Mouse (Mus musculus): Measurements from ENCODE around the gene Xylt1. TPM values are rescaled to one million over a fixed set of nuclear protein-coding genes. Genes with fewer than 3 reads are reported as not detected.

Xylt1 gene
- polyA plus RNA-seq, 1 experiment from 2014 or later = 2.8 TPM

- no peaks in the 10 kb centered on the region for H3K36me3 ChIP-seq
- no peaks in the 10 kb centered on the region for H3K9me3 ChIP-seq
- WGBS = under 1% methylated on average over 64 of the region's 64 CpGs
- peak overlapping the region; percentile 46; the same call in 1 of the 2 replicates for H3K27ac ChIP-seq
- peak overlapping the region; percentile 78 for H3K4me3 ChIP-seq
- H3K4me2 ChIP-seq (replicated peaks) = peak overlapping the region; percentile 79
- H3K9ac ChIP-seq = peak overlapping the region; percentile 90
- peaks cover 13% of the 10 kb centered on the region for H3K4me1 ChIP-seq
- H3K27me3 ChIP-seq (replicated peaks) = peaks cover 8% of the 10 kb centered on the region; the same call in 1 of the 2 replicates
- ATAC-seq (ENCODE audit: low FRiP score, low read depth) = peak; percentile 73
These were observed 606 bp downstream of the Xylt1 start for GRCm38 (mm10) chr7:117381188-117381981.

DNA sequence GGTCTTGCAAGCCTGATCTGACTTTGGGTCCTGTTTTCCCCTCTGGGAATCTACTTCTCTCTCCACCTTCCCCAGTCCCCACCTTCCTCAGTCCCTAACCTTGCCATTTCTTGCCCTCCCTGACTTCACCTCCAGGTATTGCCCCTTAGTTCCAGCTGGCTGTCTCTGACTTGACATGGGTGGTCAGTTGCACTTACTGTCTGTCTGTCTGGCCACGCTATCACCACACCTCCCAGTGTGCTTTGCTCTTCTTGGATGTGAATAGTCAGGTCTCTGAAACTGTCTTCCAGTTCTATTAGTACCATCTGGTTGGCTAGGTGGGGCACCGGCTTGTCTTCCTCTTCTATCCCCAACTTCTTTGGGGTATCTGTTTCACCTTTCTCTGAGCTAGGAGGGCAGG, 1.2 kb downstream of the Xylt1 start:
- ATAC-seq (ENCODE audit: low FRiP score, low read depth) = no peak
- Histone ChIP-seq H3K4me1 (peaks cover 13% of the 10 kb centered on the region), H3K27me3 (replicated peaks) (peaks cover 8% of the 10 kb centered on the region; the same call in 1 of the 2 replicates), H3K27ac (no peak overlapping the region), H3K36me3 (no peaks in the 10 kb centered on the region), H3K9me3 (no peaks in the 10 kb centered on the region), H3K9ac (peak overlapping the region; percentile 90), H3K4me3 (peak overlapping the region; percentile 78), H3K4me2 (replicated peaks) (peak overlapping the region; percentile 79)
- WGBS = 42% methylated on average over 2 of the region's 2 CpGs

GRCm38 (mm10) chr7:117383147-117383940, 2.6 kb downstream of the Xylt1 start:
- H3K27me3 ChIP-seq (replicated peaks) = peaks cover 8% of the 10 kb centered on the region; the same call in 1 of the 2 replicates
- no peaks in the 10 kb centered on the region for H3K9me3 ChIP-seq
- peak overlapping the region; percentile 79 for H3K4me2 ChIP-seq (replicated peaks)
- H3K9ac ChIP-seq = no peak overlapping the region
- no peak for ATAC-seq (ENCODE audit: low FRiP score, low read depth)
- H3K27ac ChIP-seq = no peak overlapping the region
- WGBS = 77% methylated on average over 7 of the region's 7 CpGs
- no peak overlapping the region for H3K4me3 ChIP-seq
- H3K4me1 ChIP-seq = peaks cover 13% of the 10 kb centered on the region
- no peaks in the 10 kb centered on the region for H3K36me3 ChIP-seq

DNA sequence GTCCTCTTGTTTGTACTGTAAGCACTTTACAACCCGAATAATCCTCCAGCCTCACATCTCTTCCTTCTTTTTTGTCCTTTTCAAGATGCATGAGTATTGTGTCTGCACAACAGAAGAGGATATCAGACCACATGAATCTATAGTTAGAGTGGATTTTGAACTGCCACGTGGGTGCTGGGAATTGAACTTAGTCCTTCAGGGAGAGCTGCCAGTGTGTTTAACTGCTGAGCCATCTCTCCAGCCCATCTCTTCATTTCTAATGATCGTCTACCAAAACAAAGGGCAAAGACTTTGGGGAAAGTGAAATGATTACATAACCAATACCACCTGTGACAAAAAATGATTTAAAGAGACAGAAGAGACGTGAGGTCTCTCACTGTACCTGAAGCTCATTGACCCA, 5.6 kb downstream of the Xylt1 start:
- Histone ChIP-seq H3K36me3 (no peaks in the 10 kb centered on the region), H3K9me3 (no peaks in the 10 kb centered on the region), H3K4me3 (no peak overlapping the region), H3K4me1 (peaks cover 13% of the 10 kb centered on the region), H3K27ac (no peak overlapping the region), H3K9ac (no peak overlapping the region), H3K27me3 (replicated peaks) (no peaks in the 10 kb centered on the region), H3K4me2 (replicated peaks) (no peak overlapping the region)
- no peak for ATAC-seq (ENCODE audit: low FRiP score, low read depth)
- 92% methylated on average over 4 of the region's 4 CpGs for WGBS

DNA sequence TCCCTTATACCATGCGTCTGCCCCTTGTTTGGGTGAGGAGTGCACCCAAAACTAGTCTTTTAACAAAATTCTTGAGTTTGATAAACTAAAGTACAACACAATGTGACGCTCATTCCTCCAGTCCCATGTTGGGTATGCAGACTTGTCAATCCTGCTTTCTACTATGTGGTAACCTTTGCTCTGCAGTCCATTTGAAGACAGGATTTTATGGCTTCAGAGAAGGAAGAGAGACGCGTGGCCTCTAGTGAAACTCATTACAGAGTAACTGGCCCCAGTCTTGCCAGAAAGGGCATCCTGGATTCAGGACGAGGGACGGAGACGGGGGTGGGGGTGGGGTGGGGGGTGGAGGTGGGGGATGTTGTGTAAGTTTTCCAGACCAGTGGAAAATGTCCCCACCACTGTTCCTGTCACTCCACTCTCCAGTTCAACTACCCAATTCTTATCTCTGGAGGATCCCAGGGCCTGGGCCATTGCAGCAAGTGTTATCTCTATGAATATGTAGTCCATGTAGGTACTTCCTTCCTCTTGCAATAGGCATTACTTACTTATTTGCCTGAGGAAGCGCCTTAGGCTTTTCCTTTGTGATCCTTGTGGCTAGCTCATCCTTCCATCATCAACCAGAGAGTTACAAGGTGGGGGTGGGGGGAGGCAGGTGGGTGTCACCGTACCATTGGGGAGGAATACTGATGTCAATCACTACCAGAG, 7.7 kb downstream of the Xylt1 start:
- ATAC-seq (ENCODE audit: low FRiP score, low read depth) = no peak
- H3K4me3 ChIP-seq = no peak overlapping the region
- no peaks in the 10 kb centered on the region for H3K9me3 ChIP-seq
- H3K9ac ChIP-seq = no peak overlapping the region
- WGBS = 88% methylated on average over 9 of the region's 9 CpGs
- H3K4me1 ChIP-seq = peaks cover under 1% of the 10 kb centered on the region; the same call in 1 of the 2 replicates
- H3K27me3 ChIP-seq (replicated peaks) = no peaks in the 10 kb centered on the region
- no peak overlapping the region for H3K4me2 ChIP-seq (replicated peaks)
- H3K36me3 ChIP-seq = no peaks in the 10 kb centered on the region
- no peak overlapping the region for H3K27ac ChIP-seq

DNA sequence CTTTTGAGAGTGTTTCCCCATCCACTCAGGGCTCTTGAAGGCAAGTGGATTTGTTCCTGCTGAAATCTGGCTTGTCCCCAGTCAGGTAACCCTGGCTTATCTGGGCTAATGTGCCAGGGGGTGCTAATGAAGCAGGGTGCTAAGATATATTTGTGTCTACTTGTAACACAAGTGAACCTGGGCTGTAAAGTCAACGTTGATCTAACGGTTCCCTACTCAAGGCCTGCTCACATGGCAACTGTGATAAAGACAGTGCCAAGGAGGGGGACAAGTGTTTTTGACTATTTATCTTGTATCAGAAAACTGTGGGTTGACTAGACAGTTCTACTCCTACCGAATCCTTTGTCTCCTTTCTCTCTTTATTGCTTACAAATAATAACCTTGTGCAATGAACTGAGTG, 8.3 kb downstream of the Xylt1 start:
- H3K4me1 ChIP-seq = peaks cover 3% of the 10 kb centered on the region; the same call in 1 of the 2 replicates
- no peak for ATAC-seq (ENCODE audit: low FRiP score, low read depth)
- no peak overlapping the region for H3K9ac ChIP-seq
- WGBS = 90% methylated on average over 3 of the region's 3 CpGs
- no peak overlapping the region for H3K4me3 ChIP-seq
- H3K36me3 ChIP-seq = no peaks in the 10 kb centered on the region
- no peak overlapping the region for H3K4me2 ChIP-seq (replicated peaks)
- no peaks in the 10 kb centered on the region for H3K27me3 ChIP-seq (replicated peaks)
- H3K27ac ChIP-seq = no peak overlapping the region
- H3K9me3 ChIP-seq = no peaks in the 10 kb centered on the region

DNA sequence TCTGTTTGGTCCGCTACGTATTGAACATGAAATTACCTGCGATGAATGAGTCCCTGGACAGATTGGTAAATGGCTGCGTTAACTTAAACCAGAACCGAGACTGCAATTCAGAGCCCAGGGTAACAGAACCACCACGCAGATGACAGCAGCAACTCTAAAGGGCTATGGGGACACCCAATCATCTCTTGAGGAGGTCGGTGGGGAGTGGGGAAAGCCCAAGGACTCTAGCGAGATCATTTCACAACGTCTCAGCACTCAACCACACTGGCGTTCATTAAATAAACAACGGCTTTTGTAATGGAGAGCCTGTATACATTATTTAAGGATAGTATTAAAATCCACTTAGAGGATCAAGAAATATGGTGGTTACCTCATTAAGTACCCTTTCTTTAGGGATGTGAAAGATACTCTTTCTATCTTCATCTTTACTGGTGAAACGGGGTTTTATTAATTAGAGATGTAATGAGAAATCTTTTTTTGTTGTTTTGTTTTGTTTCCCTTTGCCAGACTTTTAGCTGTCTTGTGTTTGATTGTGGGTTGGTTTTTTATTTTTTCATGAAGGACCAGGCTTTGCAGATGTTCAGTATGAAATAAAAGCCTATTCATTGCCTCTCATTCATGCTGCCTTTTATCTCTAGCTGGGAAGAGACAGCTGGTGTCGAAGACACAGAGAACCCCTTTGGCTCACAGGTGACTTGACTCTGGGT, 12.2 kb downstream of the Xylt1 start:
- 75% methylated on average over 13 of the region's 13 CpGs for WGBS
- no peaks in the 10 kb centered on the region for H3K36me3 ChIP-seq
- no peak overlapping the region for H3K27ac ChIP-seq
- no peak for ATAC-seq (ENCODE audit: low FRiP score, low read depth)
- H3K4me2 ChIP-seq (replicated peaks) = no peak overlapping the region
- no peaks in the 10 kb centered on the region for H3K27me3 ChIP-seq (replicated peaks)
- no peak overlapping the region for H3K9ac ChIP-seq
- no peak overlapping the region for H3K4me3 ChIP-seq
- H3K4me1 ChIP-seq = peaks cover 3% of the 10 kb centered on the region; the same call in 1 of the 2 replicates
- H3K9me3 ChIP-seq = no peaks in the 10 kb centered on the region

- ATAC-seq (ENCODE audit: low FRiP score, low read depth) = no peak
- Histone ChIP-seq H3K27me3 (replicated peaks) (no peaks in the 10 kb centered on the region), H3K4me2 (replicated peaks) (no peak overlapping the region), H3K9me3 (no peaks in the 10 kb centered on the region), H3K27ac (no peak overlapping the region), H3K9ac (no peak overlapping the region), H3K36me3 (no peaks in the 10 kb centered on the region), H3K4me1 (peaks cover 3% of the 10 kb centered on the region; the same call in 1 of the 2 replicates), H3K4me3 (no peak overlapping the region)
- 85% methylated on average over 4 of the region's 4 CpGs for WGBS
These were observed 13.2 kb downstream of the Xylt1 start for GRCm38 (mm10) chr7:117393976-117394375.

- Histone ChIP-seq H3K4me3 (no peak overlapping the region), H3K27me3 (replicated peaks) (no peaks in the 10 kb centered on the region), H3K4me1 (peaks cover 3% of the 10 kb centered on the region; the same call in 1 of the 2 replicates), H3K36me3 (no peaks in the 10 kb centered on the region), H3K9ac (no peak overlapping the region), H3K4me2 (replicated peaks) (no peak overlapping the region), H3K9me3 (no peaks in the 10 kb centered on the region), H3K27ac (no peak overlapping the region)
- 92% methylated on average over 6 of the region's 6 CpGs for WGBS
- no peak for ATAC-seq (ENCODE audit: low FRiP score, low read depth)
These were observed 13.6 kb downstream of the Xylt1 start for GRCm38 (mm10) chr7:117394380-117394779.

DNA sequence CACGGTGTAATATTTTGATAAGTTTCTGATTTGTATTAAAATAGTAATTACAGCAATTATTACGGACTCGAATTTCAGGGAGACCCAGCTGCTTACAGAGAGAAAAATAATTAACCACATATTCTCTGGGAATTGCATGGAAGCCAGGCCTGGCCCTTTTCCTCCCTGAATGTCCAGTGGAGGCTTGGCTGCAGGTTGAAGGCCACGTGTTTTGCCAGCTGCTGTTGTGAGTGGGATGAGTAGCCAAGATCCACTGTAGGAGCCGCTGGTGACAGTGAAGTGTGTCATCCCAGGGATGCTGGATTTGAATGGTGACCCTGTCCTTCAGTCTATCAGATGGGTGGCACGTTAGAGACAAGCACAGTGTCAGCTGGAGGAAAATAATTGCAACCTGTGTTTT, 14.7 kb downstream of the Xylt1 start:
- 84% methylated on average over 6 of the region's 6 CpGs for WGBS
- H3K27me3 ChIP-seq (replicated peaks) = no peaks in the 10 kb centered on the region
- H3K4me2 ChIP-seq (replicated peaks) = no peak overlapping the region

DNA sequence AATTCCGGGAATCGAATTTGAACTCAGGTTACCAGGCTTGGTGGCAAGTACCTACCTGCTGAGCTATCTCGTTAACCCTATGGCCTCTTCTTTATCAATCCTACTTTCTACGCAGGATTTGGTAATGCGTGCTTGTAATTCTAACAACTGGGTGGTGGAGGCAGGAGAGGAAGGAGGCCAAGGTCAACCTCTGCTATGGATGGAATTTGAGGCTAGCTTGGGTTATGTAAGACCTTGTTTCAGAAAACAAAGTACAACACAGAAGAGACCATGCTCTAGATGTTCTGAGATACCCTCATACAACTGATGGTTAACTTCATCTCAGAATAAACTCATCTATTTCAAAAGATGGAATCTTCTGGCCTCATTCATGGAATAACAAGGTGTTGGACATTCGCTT, 17.1 kb downstream of the Xylt1 start:
- H3K27ac ChIP-seq = no peak overlapping the region
- no peaks in the 10 kb centered on the region for H3K27me3 ChIP-seq (replicated peaks)
- no peaks in the 10 kb centered on the region for H3K36me3 ChIP-seq
- H3K9me3 ChIP-seq = no peaks in the 10 kb centered on the region
- H3K9ac ChIP-seq = no peak overlapping the region
- H3K4me3 ChIP-seq = no peak overlapping the region
- WGBS = 95% methylated on average over 6 of the region's 6 CpGs
- no peak for ATAC-seq (ENCODE audit: low FRiP score, low read depth)
- peaks cover 3% of the 10 kb centered on the region; the same call in 1 of the 2 replicates for H3K4me1 ChIP-seq
- H3K4me2 ChIP-seq (replicated peaks) = no peak overlapping the region

More for the DNA sequence above, 14.7 kb downstream of the Xylt1 start:
- Histone ChIP-seq H3K4me3 (no peak overlapping the region), H3K4me1 (peaks cover 3% of the 10 kb centered on the region; the same call in 1 of the 2 replicates), H3K9me3 (no peaks in the 10 kb centered on the region), H3K9ac (no peak overlapping the region), H3K36me3 (no peaks in the 10 kb centered on the region), H3K27ac (no peak overlapping the region)
- ATAC-seq (ENCODE audit: low FRiP score, low read depth) = no peak

All from neural tube, embryonic 12.5 days (tissue).